Mouse (Mus musculus) liver (tissue): Measurements from ENCODE around the gene Ints1.
A peak's percentile ranks its signal among the peaks of the same experiment; 100 is the strongest.
"Not testable (repeated sequence)": the region's sequence is repeated elsewhere in the genome, so short reads cannot be mapped to it uniquely, and the experiment has no call there.

Experiments
- DNase-seq: peaks from one replicate; pipeline ENCODE4 v3.0.0-alpha.2; 2020; ENCODE audit warnings: mixed read lengths

Ints1 gene

DNA sequence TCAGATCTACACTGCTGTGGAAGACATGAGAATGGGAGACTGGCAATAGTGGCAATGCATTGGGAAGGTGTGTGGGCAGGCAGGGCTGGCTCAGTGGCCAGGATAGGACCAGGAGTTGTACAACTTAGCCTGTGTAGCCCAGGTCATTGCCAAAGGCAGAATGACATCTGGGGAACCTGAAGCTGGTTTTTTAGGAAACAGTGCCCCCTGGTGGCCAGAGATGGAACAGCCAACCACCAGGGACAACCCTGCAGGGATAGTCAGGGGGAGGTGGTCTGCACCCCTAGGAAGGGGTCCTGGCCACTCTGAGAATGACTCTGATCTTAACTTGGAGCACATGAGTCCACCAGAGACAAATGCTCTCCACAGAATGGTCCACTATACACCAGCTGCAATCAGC, 24.9 kb downstream of the Ints1 start:
- DNase-seq: peak; percentile 74

DNA sequence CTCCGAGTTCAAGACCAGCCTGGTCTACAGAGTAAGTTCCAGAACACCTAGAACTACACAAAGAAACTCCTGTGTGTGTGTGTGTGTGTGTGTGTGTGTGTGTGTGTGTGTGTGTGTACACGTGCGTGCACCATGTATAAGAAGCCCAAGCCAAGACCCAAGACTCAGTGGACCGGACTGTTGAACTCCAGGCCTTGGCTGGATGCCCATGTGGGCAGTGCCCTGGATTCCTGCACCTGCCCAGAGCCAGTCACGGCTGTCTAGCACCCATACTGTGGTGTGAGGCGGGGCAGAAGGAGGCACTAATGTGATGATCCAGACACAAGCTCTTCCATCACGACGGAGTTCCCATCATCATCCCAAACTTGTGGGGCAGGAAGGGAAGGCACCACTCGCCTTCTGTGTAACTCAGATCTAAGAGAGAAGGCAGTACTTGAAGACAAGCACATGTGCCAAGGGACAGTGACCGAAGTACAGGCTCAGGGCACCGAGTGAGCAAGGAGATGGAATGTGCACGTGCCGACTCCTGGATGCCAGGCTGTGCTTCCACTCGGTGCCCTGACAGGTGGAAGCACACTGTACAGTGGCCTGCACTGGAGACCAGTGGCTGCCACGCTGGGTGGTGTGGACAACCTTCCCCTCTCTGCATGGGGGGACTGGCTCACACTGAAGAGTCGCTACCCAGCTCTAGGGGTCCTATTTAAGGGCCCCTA, 25.9 kb downstream of the Ints1 start:
- DNase-seq: no peak

DNA sequence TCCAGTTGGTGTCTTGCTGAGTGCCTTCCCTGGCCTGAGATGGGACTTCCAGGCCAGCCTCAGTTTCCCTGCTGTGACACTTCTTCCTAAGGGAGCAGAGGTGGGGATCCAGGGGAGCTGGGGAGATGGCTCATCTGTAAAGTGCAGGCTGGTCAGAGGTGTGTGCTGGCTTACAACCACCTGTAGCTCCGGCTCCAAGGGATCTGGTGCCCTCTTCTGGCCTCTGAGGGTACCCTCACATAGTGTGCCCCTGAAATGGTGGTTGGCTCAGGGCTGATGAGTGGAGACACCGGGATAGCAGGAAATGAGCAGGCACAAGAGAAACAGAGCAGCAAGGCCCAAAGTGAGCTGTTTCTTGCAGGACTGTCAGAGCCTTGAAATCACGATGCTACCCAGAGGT, 29.7 kb downstream of the Ints1 start:
- DNase-seq: peak; percentile 83

DNA sequence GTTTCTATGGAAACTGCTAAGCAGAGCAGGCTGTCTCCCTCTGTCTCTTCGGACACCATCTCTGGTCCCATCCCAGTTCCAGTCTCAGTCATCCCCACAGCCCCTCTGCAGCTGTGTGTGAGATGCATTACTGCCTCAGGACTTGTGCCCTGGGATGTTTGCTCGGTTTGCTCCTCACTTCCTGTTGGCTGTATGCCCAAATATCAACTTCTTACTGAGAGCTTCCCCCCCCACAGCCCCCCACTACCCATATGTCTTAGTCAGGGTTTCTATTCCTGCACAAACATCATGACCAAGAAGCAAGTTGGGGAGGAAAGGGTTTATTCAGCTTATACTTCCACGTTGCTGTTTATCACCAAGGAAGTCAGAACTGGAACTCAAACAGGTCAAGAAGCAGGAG, 32.8 kb downstream of the Ints1 start:
- not testable (repeated sequence) for DNase-seq

- peak; percentile 92 for DNase-seq
Observed at GRCm38 (mm10) chr5:139738592-139739315, 36.7 kb downstream of the Ints1 start.

DNA sequence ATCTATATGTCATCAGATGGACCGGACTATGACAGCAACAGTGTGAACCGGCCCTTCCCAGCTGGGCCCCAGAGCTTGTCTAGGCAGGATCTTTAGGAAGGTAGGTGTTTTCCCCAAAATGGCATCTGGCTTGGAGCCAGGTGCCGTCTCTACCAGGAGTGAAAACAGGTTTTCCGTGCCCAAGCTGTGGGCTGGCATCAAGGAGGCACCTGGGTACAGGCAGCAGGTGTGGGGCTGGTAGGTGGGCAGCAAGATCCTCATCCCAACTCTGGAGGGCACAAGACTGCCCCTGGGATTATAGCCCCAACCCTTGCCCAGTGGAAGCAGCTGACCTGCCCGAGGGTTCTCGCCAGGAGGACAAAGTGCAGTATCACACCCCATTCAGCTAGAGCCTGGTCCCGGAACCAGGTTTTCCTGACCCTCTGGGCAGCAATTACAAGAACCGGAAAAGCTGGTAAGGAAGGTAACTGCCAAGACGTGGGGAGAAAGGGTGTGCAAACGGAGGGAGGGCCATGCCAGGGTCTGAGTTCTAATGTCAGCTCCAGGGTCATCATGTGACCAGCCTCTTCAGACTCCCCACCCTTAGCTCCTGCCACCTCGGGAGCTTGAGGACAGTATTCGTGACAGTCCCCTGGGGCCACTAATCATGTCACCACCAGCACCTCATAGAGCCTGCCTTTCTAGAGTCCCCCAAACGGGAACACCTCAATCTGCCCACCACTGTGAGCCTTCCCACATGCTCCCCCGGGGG, 37.5 kb downstream of the Ints1 start:
- peak; percentile 77 for DNase-seq

DNA sequence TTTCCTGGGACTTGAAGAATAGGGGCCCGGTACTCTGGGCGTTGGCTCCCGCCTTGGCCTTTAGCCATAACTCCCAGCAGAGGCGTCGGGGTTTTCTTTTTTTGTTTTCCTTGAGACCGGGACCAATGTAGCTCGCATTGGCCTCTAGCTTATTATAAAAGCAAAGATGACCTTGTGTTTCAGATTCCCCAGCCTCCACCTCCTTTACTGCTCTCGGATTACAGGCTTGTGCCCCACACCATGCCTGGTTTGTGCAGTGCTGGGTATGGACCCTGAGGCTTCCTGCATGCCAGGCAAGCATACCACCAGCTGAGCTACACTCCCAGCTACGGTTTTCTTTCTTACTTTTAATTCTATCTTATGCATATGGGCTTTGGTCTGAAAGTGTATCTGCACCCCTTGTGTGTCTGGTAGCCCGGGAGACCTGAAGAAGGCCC, 39.0 kb downstream of the Ints1 start:
- no peak for DNase-seq

DNA sequence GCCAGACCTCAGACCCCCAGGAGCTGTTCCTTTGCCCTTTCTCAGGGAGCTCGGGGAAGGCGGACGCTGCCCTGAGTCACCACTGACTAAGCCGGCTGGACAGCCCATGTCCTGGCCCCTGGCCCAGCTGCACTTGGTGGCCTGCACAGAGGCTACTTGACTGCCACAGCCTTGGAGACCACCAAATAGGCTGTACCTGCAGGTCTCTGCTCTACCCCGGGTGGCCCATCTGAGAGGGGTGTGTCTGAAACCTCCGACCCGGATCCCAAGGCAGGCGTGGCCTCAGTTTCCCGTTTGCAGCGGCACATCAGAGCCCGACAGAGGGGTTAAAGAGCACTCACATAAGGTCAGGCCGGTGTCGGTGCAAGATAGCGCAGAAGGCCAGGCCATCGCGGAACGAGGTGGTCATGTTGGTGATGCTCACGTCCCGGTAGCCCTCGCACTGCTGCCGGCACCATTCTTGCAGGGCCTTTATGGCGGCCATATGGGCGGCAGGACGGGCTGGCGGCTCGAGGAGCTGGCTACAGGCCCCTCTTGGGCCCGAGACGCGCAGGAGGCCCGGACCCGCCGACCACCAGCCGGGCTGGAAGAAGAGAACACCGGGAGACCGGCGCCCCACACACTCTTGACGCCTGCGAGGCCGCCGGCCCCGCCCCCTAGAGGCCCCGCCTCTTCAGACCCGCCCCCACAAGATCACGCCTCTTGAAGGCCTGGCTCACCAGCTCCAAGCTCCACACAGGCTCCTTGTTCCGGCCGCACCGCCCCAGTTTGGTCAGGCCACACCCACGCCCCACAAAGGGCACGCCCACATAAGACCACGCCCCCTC, 39.6 kb downstream of the Ints1 start, which contains the start of gene Micall2:
Micall2 (minus strand) TSS at position 660 of the 827 bp plus-strand sequence.
- peak; percentile 99 for DNase-seq

DNA sequence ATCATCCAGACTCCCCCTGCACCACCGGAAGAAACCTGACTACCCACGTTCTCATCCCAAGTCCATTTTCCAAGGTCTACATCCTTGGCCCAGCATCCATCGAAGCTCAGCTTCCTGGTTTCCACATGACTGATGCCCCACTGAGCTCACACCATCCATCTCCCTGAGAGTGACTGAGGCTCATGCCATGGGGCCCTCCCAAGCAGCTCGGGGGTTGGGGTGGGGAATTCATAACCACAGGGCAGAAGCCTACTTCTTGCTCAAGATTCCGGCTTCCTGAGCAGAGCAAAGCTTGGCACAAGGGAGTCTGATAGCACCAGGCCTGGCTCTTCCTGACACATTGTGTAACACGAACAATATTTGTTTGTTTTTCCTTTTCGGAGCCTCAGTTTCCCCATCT, 40.7 kb downstream of the Ints1 start:
- DNase-seq: peak; percentile 67

GRCm38 (mm10) chr5:139734016-139734415, 41.5 kb downstream of the Ints1 start:
- DNase-seq: peak; percentile 85

GRCm38 (mm10) chr5:139732634-139733107, 42.8 kb downstream of the Ints1 start:
- DNase-seq: peak; percentile 61

DNA sequence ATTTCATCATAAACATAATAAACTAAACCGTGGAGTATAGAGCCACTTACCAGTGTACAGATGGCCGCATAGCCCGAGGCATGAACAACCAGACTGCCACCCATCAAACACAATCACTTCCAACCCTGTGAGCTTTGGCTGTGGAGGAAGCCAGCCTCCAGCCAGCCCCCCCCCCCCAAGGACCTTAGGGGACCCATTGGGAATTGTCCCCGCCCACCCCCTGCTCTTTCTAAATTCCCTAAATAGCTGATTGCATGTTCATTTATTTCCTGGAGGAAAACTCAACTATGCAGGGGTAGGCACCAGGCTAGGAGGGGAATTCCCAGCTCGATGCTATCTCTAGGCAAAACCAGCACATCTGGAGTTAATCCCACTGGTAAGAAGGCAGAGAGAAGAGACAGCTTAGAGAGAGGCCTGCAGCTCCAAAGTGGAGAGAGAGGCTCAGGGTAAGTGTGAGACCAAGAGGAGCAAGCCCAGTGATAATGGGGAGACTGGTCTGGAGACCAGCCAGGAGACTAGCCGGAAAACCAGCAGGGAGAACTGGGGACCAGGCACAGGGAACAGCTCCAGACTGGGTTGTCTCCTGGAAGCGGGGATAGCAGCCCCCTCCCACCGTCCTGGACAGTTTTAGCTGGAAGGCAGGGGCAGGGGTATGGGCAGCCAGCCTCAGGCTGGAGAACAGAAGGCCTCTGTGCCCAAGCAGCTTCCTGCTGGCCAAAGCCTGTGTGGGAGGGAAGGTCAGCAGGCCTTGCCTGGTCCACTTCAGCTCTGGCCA, 44.6 kb downstream of the Ints1 start:
- DNase-seq: no peak

DNA sequence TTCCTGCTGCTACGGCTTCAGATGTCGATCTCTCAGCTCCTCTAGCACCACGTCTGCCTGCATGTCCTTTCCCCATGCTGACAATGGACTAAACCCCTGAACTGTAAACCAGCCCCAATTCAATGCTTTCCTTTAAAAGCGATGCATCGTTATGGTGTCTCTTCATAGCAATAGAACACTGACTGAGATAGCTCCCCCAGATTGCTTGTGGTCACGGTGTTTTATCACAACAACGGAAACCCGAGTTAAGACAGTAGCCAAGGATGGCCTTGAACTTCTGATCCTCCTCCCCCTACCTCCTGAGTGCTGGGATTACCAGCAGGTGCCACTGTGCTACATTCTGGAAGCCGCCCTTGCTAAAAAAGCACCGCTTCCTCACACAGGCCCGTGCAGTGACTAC, 48.2 kb downstream of the Ints1 start:
- DNase-seq: no peak

GRCm38 (mm10) chr5:139726186-139726585, 49.3 kb downstream of the Ints1 start:
- DNase-seq: no peak

DNA sequence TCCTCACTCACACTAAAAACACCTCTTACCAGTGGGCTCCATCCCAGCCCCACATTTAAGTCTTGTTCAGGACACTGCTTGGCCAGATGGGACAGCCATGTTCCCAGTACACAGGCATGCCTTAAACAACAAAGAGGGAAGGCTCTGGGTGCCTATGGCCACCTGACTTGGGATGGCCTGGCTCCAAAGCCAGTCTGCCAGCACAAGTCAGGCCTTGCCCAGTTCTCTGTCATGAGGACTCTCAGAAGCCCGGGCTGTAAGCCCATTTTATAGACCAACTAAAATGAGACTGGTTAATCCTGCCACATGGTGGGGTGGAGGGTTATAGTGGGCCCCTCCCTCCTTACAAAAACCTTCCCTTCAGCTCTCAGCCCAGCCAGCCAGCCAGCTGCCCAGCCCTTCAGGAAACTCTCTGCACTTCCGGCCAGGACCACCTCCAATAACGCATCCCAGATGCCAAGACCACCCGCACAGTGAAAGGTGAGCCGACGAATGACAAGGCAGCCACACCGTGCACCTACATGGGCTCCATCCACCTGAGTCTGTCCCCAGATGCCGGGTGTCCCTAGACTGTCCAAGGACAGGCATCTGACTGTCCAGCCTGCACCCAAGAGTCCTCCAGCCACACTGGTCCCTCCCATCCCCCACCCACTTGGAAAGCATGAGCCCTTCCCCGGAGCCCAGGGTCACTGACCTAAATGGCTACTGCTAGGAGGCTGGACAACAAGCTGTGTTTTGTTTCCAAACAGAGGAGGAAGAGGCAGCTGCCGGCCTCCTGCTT, 50.9 kb downstream of the Ints1 start:
- DNase-seq: no peak

DNA sequence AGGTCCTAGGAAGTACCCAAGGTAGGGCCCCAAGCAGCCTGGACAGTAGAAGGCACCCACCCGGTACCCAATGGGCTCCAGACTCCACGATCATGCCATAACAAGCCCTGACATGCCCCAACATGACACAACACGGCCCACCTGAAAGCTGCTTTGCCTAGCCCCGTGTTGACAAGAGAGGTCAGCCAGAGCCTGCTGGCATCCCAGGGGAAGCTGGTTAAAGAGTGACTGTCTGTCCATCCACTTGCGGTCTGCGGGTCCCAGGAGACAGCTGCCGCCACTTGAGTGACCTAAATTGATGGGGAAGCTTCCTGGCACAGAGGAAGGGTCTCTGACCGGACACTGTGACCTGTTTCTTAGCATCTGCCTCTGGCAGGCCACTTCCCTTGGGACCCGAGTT, 52.4 kb downstream of the Ints1 start:
- no peak for DNase-seq

GRCm38 (mm10) chr5:139722709-139723108, 52.8 kb downstream of the Ints1 start:
- DNase-seq: peak; percentile 46

GRCm38 (mm10) chr5:139718949-139719348, 56.5 kb downstream of the Ints1 start:
- no peak for DNase-seq

- no peak for DNase-seq
Observed at GRCm38 (mm10) chr5:139718540-139718939, 56.9 kb downstream of the Ints1 start.

DNA sequence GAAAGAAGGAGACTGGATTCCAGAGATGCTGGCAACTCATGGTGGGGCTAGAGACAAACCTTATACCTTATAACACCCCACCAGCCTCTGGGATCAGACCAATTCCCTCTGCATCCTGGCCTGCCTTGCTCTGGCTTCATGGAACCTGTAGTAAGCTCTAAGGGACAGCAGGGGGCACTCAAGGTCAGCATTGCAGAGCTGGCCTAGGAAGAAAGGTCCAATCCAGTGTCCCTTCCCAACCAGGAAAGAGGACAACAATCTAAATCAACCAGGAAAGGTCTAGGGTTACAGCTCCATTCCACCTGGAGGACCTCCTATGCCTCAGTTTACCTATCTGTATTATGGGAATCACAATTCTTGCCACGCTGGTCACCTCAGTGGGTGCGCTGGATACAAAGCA, 57.8 kb downstream of the Ints1 start:
- peak; percentile 61 for DNase-seq

DNA sequence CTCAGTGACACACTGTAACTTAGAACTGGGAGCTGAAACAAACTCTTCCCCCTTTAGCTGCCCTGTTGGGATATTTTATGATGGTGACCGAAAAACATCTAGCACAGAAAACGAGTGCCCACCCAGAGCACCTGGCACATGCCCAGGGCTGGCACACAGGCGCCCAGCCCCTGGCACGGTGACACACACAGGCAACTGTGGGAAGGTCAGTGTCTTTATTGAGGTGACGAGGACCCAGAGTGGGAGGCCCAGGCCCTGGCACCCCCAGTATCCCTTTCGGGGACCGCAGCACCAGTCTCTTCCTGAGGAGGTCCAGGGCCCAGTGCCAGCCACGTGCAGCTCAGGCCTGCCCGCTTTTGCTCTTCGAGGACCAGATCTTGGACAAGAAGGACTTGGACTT, 69.0 kb downstream of the Ints1 start:
- no peak for DNase-seq
